Mouse (Mus musculus): Measurements from ENCODE around the gene Gpn1. TPM values are rescaled to one million over a fixed set of nuclear protein-coding genes. Genes with fewer than 3 reads are reported as not detected.
A peak's percentile ranks its signal among the peaks of the same experiment; 100 is the strongest.

Gene Gpn1
- polyA plus RNA-seq (2014; fragmentation: Nextera tagmentation; extraction: Ambion mirVana), result 43.0 and 53.1 TPM in 2 replicates

GRCm38 (mm10) chr5:31494513-31495297 lies at the start of gene Gpn1:
Gene Gpn1, plus strand, starts transcription at chr5:31494741.
- under 1% methylated on average over 39 of the region's 49 CpGs for WGBS
- H3K36me3 ChIP-seq (ENCODE audit: control insufficient read depth, insufficient read depth, low read length), result peaks cover 30% of the 10 kb centered on the region
- H3K27me3 ChIP-seq (replicated peaks; ENCODE audit: control insufficient read depth, insufficient read depth, low read length), result no peaks in the 10 kb centered on the region
- peak within 1 kb of the TSS; percentile 68 for H3K4me3 ChIP-seq (ENCODE audit: low read depth, low read length)
- no peak within 1 kb of the TSS for H3K27ac ChIP-seq (replicated peaks; ENCODE audit: low read depth, low read length)
- peaks cover 13% of the 10 kb centered on the region for H3K4me1 ChIP-seq (ENCODE audit: control insufficient read depth, insufficient read depth, low read length)
- DNase-seq (ENCODE audit: low spot score) (peak; percentile 97), ATAC-seq (ENCODE audit: low read depth) (peak; percentile 100)
- peak within 1 kb of the TSS; percentile 65 for H3K4me2 ChIP-seq (ENCODE audit: low read depth, low read length)
- H3K9me3 ChIP-seq (ENCODE audit: control insufficient read depth, low read length), result no peaks in the 10 kb centered on the region
- H3K9ac ChIP-seq (ENCODE audit: low read depth, low read length), result peak within 1 kb of the TSS; percentile 75

GRCm38 (mm10) chr5:31451336-31451735 lies 43.2 kb upstream of the Gpn1 start:
- Histone ChIP-seq H3K4me1 (ENCODE audit: control insufficient read depth, insufficient read depth, low read length) (peaks cover 11% of the 10 kb centered on the region; the same call in 1 of the 2 replicates), H3K36me3 (ENCODE audit: control insufficient read depth, insufficient read depth, low read length) (no peaks in the 10 kb centered on the region), H3K4me2 (ENCODE audit: low read depth, low read length) (no peak overlapping the region), H3K4me3 (ENCODE audit: low read depth, low read length) (no peak overlapping the region), H3K27ac (replicated peaks; ENCODE audit: low read depth, low read length) (no peak overlapping the region), H3K9ac (ENCODE audit: low read depth, low read length) (no peak overlapping the region), H3K27me3 (replicated peaks; ENCODE audit: control insufficient read depth, insufficient read depth, low read length) (no peaks in the 10 kb centered on the region), H3K9me3 (ENCODE audit: control insufficient read depth, low read length) (no peaks in the 10 kb centered on the region)
- ATAC-seq (ENCODE audit: low read depth), result no peak
- DNase-seq (ENCODE audit: low spot score), result no peak
- 90% methylated on average over 2 of the region's 2 CpGs for WGBS

- Histone ChIP-seq H3K27me3 (replicated peaks; ENCODE audit: control insufficient read depth, insufficient read depth, low read length) (no peaks in the 10 kb centered on the region), H3K4me2 (ENCODE audit: low read depth, low read length) (peak within 1 kb of the TSS; percentile 82), H3K9me3 (ENCODE audit: control insufficient read depth, low read length) (no peaks in the 10 kb centered on the region), H3K4me3 (ENCODE audit: low read depth, low read length) (peak within 1 kb of the TSS; percentile 57), H3K27ac (replicated peaks; ENCODE audit: low read depth, low read length) (peak within 1 kb of the TSS; percentile 77), H3K9ac (ENCODE audit: low read depth, low read length) (peak within 1 kb of the TSS; percentile 73), H3K4me1 (ENCODE audit: control insufficient read depth, insufficient read depth, low read length) (peaks cover 11% of the 10 kb centered on the region; the same call in 1 of the 2 replicates), H3K36me3 (ENCODE audit: control insufficient read depth, insufficient read depth, low read length) (no peaks in the 10 kb centered on the region)
- WGBS, result 5% methylated on average over 23 of the region's 23 CpGs
- ATAC-seq (ENCODE audit: low read depth) (peak; percentile 99), DNase-seq (ENCODE audit: low spot score) (peak; percentile 99)
Observed at GRCm38 (mm10) chr5:31451878-31452561, 42.5 kb upstream of the Gpn1 start, which contains the start of gene Zfp512. Gene Zfp512, plus strand, starts transcription at chr5:31452431.

- Histone ChIP-seq H3K27me3 (replicated peaks; ENCODE audit: control insufficient read depth, insufficient read depth, low read length) (no peaks in the 10 kb centered on the region), H3K4me2 (ENCODE audit: low read depth, low read length) (peak overlapping the region; percentile 82), H3K9ac (ENCODE audit: low read depth, low read length) (peak overlapping the region; percentile 73), H3K4me3 (ENCODE audit: low read depth, low read length) (peak overlapping the region; percentile 57), H3K9me3 (ENCODE audit: control insufficient read depth, low read length) (no peaks in the 10 kb centered on the region), H3K27ac (replicated peaks; ENCODE audit: low read depth, low read length) (peak overlapping the region; percentile 77), H3K36me3 (ENCODE audit: control insufficient read depth, insufficient read depth, low read length) (no peaks in the 10 kb centered on the region), H3K4me1 (ENCODE audit: control insufficient read depth, insufficient read depth, low read length) (peaks cover 11% of the 10 kb centered on the region; the same call in 1 of the 2 replicates)
- DNase-seq (ENCODE audit: low spot score) (no peak), ATAC-seq (ENCODE audit: low read depth) (no peak)
- WGBS, result under 1% methylated on average over 8 of the region's 11 CpGs
Observed at GRCm38 (mm10) chr5:31452562-31452878, 42.0 kb upstream of the Gpn1 start.

GRCm38 (mm10) chr5:31452886-31453410 lies 41.6 kb upstream of the Gpn1 start:
- no peak for DNase-seq (ENCODE audit: low spot score)
- WGBS, result 12% methylated on average over 7 of the region's 7 CpGs
- peak overlapping the region; percentile 77; the same call in 1 of the 2 replicates for H3K27ac ChIP-seq (replicated peaks; ENCODE audit: low read depth, low read length)

GRCm38 (mm10) chr5:31467798-31468197 lies 26.7 kb upstream of the Gpn1 start:
- Histone ChIP-seq H3K9me3 (ENCODE audit: control insufficient read depth, low read length) (no peaks in the 10 kb centered on the region), H3K4me2 (ENCODE audit: low read depth, low read length) (no peak overlapping the region), H3K4me3 (ENCODE audit: low read depth, low read length) (no peak overlapping the region), H3K9ac (ENCODE audit: low read depth, low read length) (no peak overlapping the region), H3K27ac (replicated peaks; ENCODE audit: low read depth, low read length) (no peak overlapping the region), H3K36me3 (ENCODE audit: control insufficient read depth, insufficient read depth, low read length) (peaks cover 65% of the 10 kb centered on the region), H3K4me1 (ENCODE audit: control insufficient read depth, insufficient read depth, low read length) (no peaks in the 10 kb centered on the region), H3K27me3 (replicated peaks; ENCODE audit: control insufficient read depth, insufficient read depth, low read length) (no peaks in the 10 kb centered on the region)
- WGBS, result 98% methylated on average over 3 of the region's 3 CpGs
- ATAC-seq (ENCODE audit: low read depth), result no peak
- DNase-seq (ENCODE audit: low spot score), result peak; percentile 5

More at GRCm38 (mm10) chr5:31452886-31453410, 41.6 kb upstream of the Gpn1 start:
- H3K9me3 ChIP-seq (ENCODE audit: control insufficient read depth, low read length), result no peaks in the 10 kb centered on the region
- peaks cover 11% of the 10 kb centered on the region; the same call in 1 of the 2 replicates for H3K4me1 ChIP-seq (ENCODE audit: control insufficient read depth, insufficient read depth, low read length)
- ATAC-seq (ENCODE audit: low read depth), result no peak
- H3K27me3 ChIP-seq (replicated peaks; ENCODE audit: control insufficient read depth, insufficient read depth, low read length), result no peaks in the 10 kb centered on the region
- peak overlapping the region; percentile 73 for H3K9ac ChIP-seq (ENCODE audit: low read depth, low read length)
- H3K36me3 ChIP-seq (ENCODE audit: control insufficient read depth, insufficient read depth, low read length), result no peaks in the 10 kb centered on the region
- peak overlapping the region; percentile 57 for H3K4me3 ChIP-seq (ENCODE audit: low read depth, low read length)
- peak overlapping the region; percentile 82 for H3K4me2 ChIP-seq (ENCODE audit: low read depth, low read length)

GRCm38 (mm10) chr5:31469711-31470110 lies 24.8 kb upstream of the Gpn1 start:
- Histone ChIP-seq H3K27me3 (replicated peaks; ENCODE audit: control insufficient read depth, insufficient read depth, low read length) (no peaks in the 10 kb centered on the region), H3K9ac (ENCODE audit: low read depth, low read length) (0 out of 2 replicates have a peak overlapping the region, but pooled peaks have one; percentile 14), H3K4me3 (ENCODE audit: low read depth, low read length) (no peak overlapping the region), H3K27ac (replicated peaks; ENCODE audit: low read depth, low read length) (no peak overlapping the region), H3K4me2 (ENCODE audit: low read depth, low read length) (no peak overlapping the region), H3K36me3 (ENCODE audit: control insufficient read depth, insufficient read depth, low read length) (peaks cover 84% of the 10 kb centered on the region), H3K9me3 (ENCODE audit: control insufficient read depth, low read length) (no peaks in the 10 kb centered on the region), H3K4me1 (ENCODE audit: control insufficient read depth, insufficient read depth, low read length) (no peaks in the 10 kb centered on the region)
- ATAC-seq (ENCODE audit: low read depth) (no peak), DNase-seq (ENCODE audit: low spot score) (no peak)
- WGBS, result 88% methylated on average over 6 of the region's 6 CpGs

- peak; percentile 14 for DNase-seq (ENCODE audit: low spot score)
- peaks cover 90% of the 10 kb centered on the region for H3K36me3 ChIP-seq (ENCODE audit: control insufficient read depth, insufficient read depth, low read length)
Observed at GRCm38 (mm10) chr5:31470334-31470733, 24.2 kb upstream of the Gpn1 start.

More at GRCm38 (mm10) chr5:31470334-31470733, 24.2 kb upstream of the Gpn1 start:
- no peaks in the 10 kb centered on the region for H3K27me3 ChIP-seq (replicated peaks; ENCODE audit: control insufficient read depth, insufficient read depth, low read length)
- H3K9me3 ChIP-seq (ENCODE audit: control insufficient read depth, low read length), result no peaks in the 10 kb centered on the region
- ATAC-seq (ENCODE audit: low read depth), result no peak
- no peak overlapping the region for H3K27ac ChIP-seq (replicated peaks; ENCODE audit: low read depth, low read length)
- H3K9ac ChIP-seq (ENCODE audit: low read depth, low read length), result no peak overlapping the region
- no peak overlapping the region for H3K4me2 ChIP-seq (ENCODE audit: low read depth, low read length)
- H3K4me1 ChIP-seq (ENCODE audit: control insufficient read depth, insufficient read depth, low read length), result no peaks in the 10 kb centered on the region
- no peak overlapping the region for H3K4me3 ChIP-seq (ENCODE audit: low read depth, low read length)
- 73% methylated on average over 7 of the region's 7 CpGs for WGBS

Data from embryonic facial prominence, embryonic 14.5 days (tissue).